Mouse (Mus musculus): ENCODE results near the gene Rlbp1. TPM values are rescaled to one million over a fixed set of nuclear protein-coding genes. Genes with fewer than 3 reads are reported as not detected.

The Rlbp1 gene
- polyA plus RNA-seq, 1 experiment from 2014 or later = 0.30 TPM

DNA sequence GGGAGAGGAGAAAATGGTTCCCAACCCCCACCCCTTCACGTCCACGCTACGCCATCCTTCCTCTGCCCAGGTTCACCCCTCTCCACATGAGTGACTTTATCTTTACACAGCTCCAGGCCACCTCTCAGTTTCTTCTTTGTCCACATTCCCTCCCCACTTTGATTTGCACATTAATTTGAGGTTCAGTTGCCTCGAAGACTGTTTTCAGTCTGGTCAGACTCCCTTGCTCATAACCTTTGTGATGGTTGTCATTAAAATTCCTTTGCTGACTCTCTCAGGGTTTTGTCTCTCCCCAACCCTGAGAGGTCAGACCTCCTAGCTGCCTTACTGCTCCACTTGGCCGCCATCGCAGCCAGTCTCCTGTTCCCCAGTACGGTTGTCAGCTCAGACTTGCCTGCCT lies 7.8 kb upstream of the Rlbp1 start:
- Histone ChIP-seq H3K9me3 (no peaks in the 10 kb centered on the region), H3K4me2 (no peak overlapping the region), H3K27ac (no peak overlapping the region), H3K27me3 (no peaks in the 10 kb centered on the region), H3K36me3 (no peaks in the 10 kb centered on the region; the same call in 1 of the 2 replicates), H3K4me1 (peaks cover 10% of the 10 kb centered on the region; the same call in 1 of the 2 replicates), H3K4me3 (no peak overlapping the region), H3K9ac (no peak overlapping the region)
- WGBS = 81% methylated on average over 7 of the region's 7 CpGs
- ATAC-seq (ENCODE audit: borderline replicate concordance, extremely low read depth, low FRiP score, low TSS enrichment) = no peak

DNA sequence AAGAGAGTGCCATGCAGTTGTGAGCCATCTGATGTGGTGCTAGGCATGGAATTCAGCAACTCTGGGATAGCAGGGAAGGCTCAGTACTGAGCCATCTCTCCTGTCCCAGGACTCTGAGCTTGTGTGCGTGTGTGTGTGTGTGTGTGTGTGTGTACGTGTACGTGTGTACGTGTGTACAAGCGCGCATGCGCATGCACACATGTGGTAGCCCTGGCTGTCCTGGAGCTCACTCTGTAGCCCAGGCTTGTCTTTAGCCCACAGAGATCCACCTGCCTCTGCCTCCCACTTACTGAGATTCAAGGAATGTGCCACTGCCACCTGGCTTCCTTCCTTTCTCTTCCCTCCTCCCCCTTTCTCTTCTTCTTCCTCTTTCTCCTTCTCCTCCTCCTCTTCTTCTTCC lies 7.1 kb upstream of the Rlbp1 start:
- no peak overlapping the region for H3K4me3 ChIP-seq
- peaks cover 10% of the 10 kb centered on the region; the same call in 1 of the 2 replicates for H3K4me1 ChIP-seq
- no peaks in the 10 kb centered on the region for H3K27me3 ChIP-seq
- H3K27ac ChIP-seq = no peak overlapping the region
- H3K4me2 ChIP-seq = no peak overlapping the region
- no peaks in the 10 kb centered on the region; the same call in 1 of the 2 replicates for H3K36me3 ChIP-seq
- no peaks in the 10 kb centered on the region for H3K9me3 ChIP-seq
- no peak overlapping the region for H3K9ac ChIP-seq
- no peak for ATAC-seq (ENCODE audit: borderline replicate concordance, extremely low read depth, low FRiP score, low TSS enrichment)
- 96% methylated on average over 7 of the region's 7 CpGs for WGBS

DNA sequence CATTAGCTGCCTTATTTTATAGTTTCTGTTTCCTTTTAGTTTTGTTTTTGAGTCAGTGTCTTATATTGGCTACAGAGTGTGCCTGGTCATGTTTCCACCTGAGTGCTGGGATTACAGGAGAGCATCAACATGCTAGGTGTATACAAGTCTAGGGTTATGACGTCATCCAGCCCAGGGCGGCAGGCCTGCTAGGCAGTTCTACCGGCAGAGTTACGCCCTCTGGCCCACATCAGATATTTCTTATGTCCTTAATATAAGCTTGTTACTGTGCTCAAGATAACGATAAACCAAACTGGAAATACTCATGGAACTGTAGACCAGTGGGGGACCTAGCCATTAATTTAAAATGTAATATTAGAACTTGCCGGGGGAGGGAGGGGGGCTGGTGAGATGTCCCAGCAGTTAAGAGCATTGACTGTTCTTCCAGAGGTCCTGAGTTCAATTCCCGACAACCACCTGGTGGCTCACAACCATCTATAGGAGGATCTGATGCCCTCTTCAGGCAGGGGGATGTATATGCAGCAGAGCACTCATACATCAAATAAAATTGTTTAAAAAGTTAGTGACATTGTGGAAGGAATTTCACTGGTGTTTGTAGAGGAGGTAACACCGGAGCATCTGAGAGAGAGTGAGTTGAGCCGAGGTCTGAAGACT lies 6.1 kb upstream of the Rlbp1 start:
- Histone ChIP-seq H3K36me3 (no peaks in the 10 kb centered on the region; the same call in 1 of the 2 replicates), H3K27ac (peak overlapping the region; percentile 90), H3K4me2 (peak overlapping the region; percentile 96), H3K9ac (peak overlapping the region; percentile 80; the same call in 1 of the 2 replicates), H3K4me3 (peak overlapping the region; percentile 87), H3K9me3 (no peaks in the 10 kb centered on the region), H3K27me3 (no peaks in the 10 kb centered on the region), H3K4me1 (peaks cover 10% of the 10 kb centered on the region; the same call in 1 of the 2 replicates)
- 43% methylated on average over 9 of the region's 9 CpGs for WGBS
- ATAC-seq (ENCODE audit: borderline replicate concordance, extremely low read depth, low FRiP score, low TSS enrichment) = peak; percentile 29; the same call in 1 of the 2 replicates

DNA sequence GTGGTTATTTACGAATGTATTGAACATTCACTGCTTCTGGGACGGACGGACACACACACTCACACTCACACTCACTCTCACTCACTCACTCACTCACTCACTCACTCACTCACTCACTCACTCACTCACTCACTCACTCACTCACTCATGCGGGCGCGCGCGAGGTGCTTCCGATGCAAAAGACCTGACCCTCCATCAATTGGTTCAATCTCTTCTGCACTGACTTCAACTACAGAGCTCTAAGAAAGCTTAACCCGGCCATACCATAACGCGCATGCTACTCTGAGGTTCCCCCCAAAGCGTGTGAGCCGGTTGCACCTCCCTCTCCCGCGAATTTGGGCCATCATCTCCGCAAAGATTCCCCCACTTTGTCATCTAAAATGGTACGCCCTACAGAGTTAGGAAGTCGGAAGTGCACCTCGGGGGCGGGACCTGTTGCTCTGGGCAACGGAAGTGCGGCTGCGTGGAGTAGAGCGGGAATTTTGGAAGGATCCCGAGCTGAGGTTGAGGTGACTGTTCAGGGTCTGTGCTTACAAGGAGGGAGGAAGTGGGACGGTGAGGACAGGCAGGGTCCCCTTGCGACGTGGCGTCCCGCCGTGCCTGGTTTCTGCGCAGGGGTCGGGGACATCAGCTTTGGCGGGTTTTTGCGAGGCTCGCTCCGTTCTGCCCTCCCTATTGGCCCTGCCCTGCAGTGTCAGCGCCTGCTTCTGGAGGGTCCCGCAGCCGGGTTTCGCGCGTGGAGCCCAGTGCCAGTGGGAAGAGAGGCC lies 5.2 kb upstream of the Rlbp1 start, which contains the start of gene Fanci:
Gene Fanci, plus strand, starts transcription at position 47 of the 767 bp plus-strand sequence.
- WGBS = under 1% methylated on average over 44 of the region's 44 CpGs
- peak within 1 kb of the TSS; percentile 87 for H3K4me3 ChIP-seq
- peaks cover 10% of the 10 kb centered on the region; the same call in 1 of the 2 replicates for H3K4me1 ChIP-seq
- peak within 1 kb of the TSS; percentile 80 for H3K9ac ChIP-seq
- H3K36me3 ChIP-seq = no peaks in the 10 kb centered on the region
- peak; percentile 93 for ATAC-seq (ENCODE audit: borderline replicate concordance, extremely low read depth, low FRiP score, low TSS enrichment)
- no peaks in the 10 kb centered on the region for H3K9me3 ChIP-seq
- no peaks in the 10 kb centered on the region for H3K27me3 ChIP-seq
- H3K27ac ChIP-seq = peak within 1 kb of the TSS; percentile 90
- H3K4me2 ChIP-seq = peak within 1 kb of the TSS; percentile 96

DNA sequence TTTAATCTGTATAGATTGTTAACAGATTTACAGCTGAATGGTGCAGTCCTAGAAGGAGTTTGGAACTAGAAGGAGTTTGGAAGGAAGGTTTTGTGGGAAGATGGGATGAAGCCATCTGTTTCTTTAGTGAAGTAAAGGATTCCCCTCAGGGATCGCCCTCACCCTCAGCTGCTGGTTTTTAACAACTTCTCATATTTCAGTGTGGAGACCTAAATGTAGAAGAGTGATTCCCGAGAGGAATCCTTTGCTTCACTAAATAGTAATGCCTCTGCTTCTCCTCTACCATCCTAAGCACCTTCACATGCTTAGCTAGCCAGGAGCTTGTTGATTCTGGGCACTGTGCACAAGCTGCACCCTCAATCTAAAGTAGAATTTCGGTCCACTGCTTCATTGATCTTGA lies 4.6 kb upstream of the Rlbp1 start:
- Histone ChIP-seq H3K9me3 (no peaks in the 10 kb centered on the region), H3K36me3 (no peaks in the 10 kb centered on the region), H3K27me3 (no peaks in the 10 kb centered on the region), H3K27ac (peak overlapping the region; percentile 90), H3K4me3 (peak overlapping the region; percentile 87), H3K4me1 (peaks cover 10% of the 10 kb centered on the region; the same call in 1 of the 2 replicates), H3K9ac (peak overlapping the region; percentile 80), H3K4me2 (peak overlapping the region; percentile 96)
- ATAC-seq (ENCODE audit: borderline replicate concordance, extremely low read depth, low FRiP score, low TSS enrichment) = no peak
- 2% methylated on average over 3 of the region's 3 CpGs for WGBS

DNA sequence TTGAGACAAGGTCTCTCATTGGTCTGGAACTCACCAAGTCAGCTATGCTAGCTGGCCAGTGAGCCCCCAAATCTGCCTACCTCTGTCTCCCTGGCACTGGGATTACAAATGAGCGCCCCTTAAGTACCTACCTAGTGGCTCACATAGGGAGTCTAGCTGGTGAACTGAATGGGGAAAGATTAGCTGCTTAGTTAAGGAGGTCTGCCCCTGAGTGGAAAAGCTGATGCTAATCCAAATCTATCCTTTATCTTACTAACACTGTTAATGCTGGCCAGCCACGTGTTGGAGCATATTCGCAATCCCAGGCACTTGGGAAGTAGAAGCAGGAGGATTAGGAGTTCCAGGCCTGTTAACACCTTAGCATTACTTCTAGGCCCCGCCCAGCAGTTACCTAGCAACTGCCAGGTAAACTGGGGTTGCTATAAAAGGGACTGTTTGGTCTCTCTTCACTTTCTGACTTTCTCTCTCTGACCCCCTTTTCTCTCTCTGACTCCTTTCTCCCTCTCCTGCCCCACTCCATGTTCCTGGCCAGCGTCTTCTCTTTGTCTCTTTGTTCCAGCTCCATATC lies 3.4 kb upstream of the Rlbp1 start:
- 62% methylated on average over 5 of the region's 5 CpGs for WGBS
- Histone ChIP-seq H3K4me2 (no peak overlapping the region), H3K36me3 (no peaks in the 10 kb centered on the region), H3K4me3 (no peak overlapping the region), H3K27me3 (no peaks in the 10 kb centered on the region), H3K27ac (no peak overlapping the region), H3K4me1 (peaks cover 10% of the 10 kb centered on the region; the same call in 1 of the 2 replicates), H3K9ac (no peak overlapping the region), H3K9me3 (no peaks in the 10 kb centered on the region)
- no peak for ATAC-seq (ENCODE audit: borderline replicate concordance, extremely low read depth, low FRiP score, low TSS enrichment)

DNA sequence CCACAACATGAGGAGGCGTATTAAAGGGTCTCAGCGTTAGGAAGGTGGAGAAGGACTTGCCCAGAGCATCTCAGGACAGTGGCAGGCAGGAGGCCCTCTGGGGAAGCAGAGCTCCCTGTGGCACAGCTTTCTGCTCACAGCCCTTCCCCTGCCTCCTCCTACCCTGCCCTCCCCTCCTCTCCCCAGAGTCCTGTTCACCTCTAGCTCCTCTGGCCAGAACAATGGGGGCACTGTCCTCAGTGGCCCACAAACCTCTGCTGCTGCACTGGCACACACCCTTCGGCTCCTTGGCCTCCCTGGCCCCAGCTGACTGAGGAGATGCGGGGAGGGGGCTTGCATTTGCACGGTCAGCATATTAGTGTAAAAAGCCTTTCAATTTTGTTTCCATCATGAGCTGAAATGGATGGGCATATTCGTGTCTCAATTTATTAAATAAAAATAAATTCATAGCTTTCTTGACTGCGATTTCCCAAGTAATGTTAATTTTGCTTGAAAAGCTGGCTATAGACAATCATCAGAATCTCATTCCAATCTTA lies 1.9 kb upstream of the Rlbp1 start:
- WGBS = 58% methylated on average over 7 of the region's 7 CpGs
- Histone ChIP-seq H3K27me3 (no peaks in the 10 kb centered on the region), H3K4me2 (no peak overlapping the region), H3K36me3 (no peaks in the 10 kb centered on the region), H3K9ac (no peak overlapping the region), H3K4me3 (no peak overlapping the region), H3K9me3 (no peaks in the 10 kb centered on the region), H3K4me1 (peaks cover 10% of the 10 kb centered on the region; the same call in 1 of the 2 replicates), H3K27ac (no peak overlapping the region)
- ATAC-seq (ENCODE audit: borderline replicate concordance, extremely low read depth, low FRiP score, low TSS enrichment) = no peak

DNA sequence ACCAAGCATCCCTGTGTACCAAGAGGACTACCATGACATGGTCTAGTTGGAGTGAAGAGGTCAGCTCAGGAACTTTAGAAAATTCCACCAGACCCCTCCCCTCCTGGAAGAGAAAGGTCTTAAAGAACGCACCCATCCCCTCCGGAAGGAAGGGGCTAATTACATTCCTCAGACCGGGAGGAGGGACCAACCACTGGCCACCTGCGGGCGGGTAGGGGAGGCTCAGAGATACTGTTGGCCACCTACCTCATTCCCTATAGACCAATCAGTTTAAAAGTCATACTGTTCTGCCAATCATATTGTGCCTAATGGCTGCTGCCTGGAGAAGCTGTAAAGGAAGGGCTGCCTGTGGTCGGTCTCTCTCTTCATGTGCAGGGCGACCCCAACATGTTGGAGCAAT lies 1.1 kb upstream of the Rlbp1 start:
- WGBS = 43% methylated on average over 7 of the region's 7 CpGs
- Histone ChIP-seq H3K27ac (no peak overlapping the region), H3K4me1 (peaks cover 10% of the 10 kb centered on the region; the same call in 1 of the 2 replicates), H3K27me3 (no peaks in the 10 kb centered on the region), H3K9ac (no peak overlapping the region), H3K36me3 (no peaks in the 10 kb centered on the region), H3K9me3 (no peaks in the 10 kb centered on the region), H3K4me2 (no peak overlapping the region), H3K4me3 (no peak overlapping the region)
- no peak for ATAC-seq (ENCODE audit: borderline replicate concordance, extremely low read depth, low FRiP score, low TSS enrichment)

DNA sequence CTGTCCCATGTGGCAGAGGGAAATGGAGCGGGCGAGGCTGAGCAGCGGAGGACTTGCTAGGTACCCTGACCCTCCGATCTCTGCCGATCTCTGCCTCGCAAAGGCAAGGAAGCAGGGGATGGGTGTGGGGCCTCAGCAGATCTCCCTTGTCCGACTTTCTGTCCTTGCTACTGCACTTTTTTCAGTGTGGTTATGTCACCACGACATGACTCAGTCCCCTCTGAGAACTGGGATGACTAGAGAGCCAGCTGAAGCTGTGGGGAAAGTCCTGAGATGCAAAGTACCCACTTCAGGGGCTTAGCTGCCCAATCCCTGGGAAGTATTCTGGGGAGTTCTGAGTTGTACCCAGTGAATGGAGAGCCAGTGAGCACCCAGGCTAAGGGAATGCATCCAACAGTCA lies 292 bp upstream of the Rlbp1 start:
- no peak overlapping the region for H3K9ac ChIP-seq
- H3K4me3 ChIP-seq = no peak overlapping the region
- H3K27ac ChIP-seq = no peak overlapping the region
- 73% methylated on average over 8 of the region's 8 CpGs for WGBS
- no peaks in the 10 kb centered on the region for H3K9me3 ChIP-seq
- H3K36me3 ChIP-seq = no peaks in the 10 kb centered on the region
- no peak for ATAC-seq (ENCODE audit: borderline replicate concordance, extremely low read depth, low FRiP score, low TSS enrichment)
- H3K4me2 ChIP-seq = no peak overlapping the region
- H3K27me3 ChIP-seq = no peaks in the 10 kb centered on the region
- peaks cover 4% of the 10 kb centered on the region; the same call in 1 of the 2 replicates for H3K4me1 ChIP-seq

DNA sequence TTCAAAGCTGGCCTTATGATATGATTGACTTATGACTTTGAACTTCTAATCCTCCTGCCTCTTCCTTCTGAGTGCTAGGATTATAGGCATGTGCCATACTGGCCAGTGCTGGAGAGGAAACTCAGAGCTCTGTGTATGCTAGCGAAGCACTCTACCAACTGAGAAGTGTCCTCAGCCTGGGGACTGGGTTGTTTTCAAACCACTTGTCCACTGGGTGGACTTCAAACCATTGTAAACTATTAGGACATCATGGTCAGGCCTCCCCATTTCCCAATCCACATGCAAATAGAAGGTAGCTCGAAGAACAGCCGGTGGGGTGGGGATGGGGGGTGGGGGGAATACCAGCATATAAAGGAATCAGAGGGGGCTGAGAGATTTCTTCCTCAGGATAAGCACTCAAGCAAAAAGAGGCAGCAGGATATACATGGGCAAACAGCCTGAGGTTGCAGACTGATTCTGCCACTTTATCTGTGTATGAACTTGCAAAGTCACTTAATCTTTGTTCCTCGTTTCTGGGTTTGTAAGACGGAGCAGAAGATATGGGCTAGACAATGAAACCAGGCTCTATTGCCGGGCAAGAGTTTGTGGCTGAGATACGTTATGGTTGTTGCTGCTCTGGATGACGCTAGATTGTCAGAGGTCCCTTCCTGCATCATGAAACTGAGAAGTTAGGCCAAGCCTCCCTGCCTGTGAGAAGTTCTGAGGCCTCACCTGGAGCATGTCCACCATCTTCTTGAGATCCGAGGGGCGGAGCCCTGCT lies 10.2 kb downstream of the Rlbp1 start:
- WGBS = 78% methylated on average over 10 of the region's 10 CpGs
- H3K9me3 ChIP-seq = no peaks in the 10 kb centered on the region

DNA sequence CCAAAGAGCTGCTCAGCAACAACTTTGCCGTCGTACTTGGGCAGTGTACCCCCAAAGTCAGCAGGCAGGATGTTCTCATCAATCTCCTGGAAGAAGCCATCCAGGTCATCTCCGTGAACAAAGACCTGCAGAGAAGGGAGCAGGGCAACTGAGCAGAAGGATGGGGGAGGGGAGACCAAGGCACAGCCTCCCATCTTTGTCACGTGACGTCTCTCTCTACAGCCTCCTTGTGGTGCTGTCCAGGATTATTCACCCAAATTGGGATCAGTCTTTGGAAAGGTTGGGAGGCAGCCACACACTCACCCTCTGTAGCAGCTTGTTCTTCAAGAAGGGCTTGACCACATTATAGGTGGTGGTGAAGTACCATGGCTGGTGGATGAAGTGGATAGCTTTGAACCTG lies 11.3 kb downstream of the Rlbp1 start:
- Histone ChIP-seq H3K9me3 (no peaks in the 10 kb centered on the region), H3K4me1 (no peaks in the 10 kb centered on the region), H3K9ac (no peak overlapping the region), H3K4me3 (no peak overlapping the region), H3K4me2 (no peak overlapping the region), H3K36me3 (no peaks in the 10 kb centered on the region), H3K27me3 (no peaks in the 10 kb centered on the region), H3K27ac (no peak overlapping the region)
- WGBS = 64% methylated on average over 5 of the region's 5 CpGs
- no peak for ATAC-seq (ENCODE audit: borderline replicate concordance, extremely low read depth, low FRiP score, low TSS enrichment)

More for the DNA sequence above, 10.2 kb downstream of the Rlbp1 start:
- H3K36me3 ChIP-seq = no peaks in the 10 kb centered on the region
- H3K27ac ChIP-seq = no peak overlapping the region
- ATAC-seq (ENCODE audit: borderline replicate concordance, extremely low read depth, low FRiP score, low TSS enrichment) = no peak
- no peaks in the 10 kb centered on the region for H3K27me3 ChIP-seq
- H3K9ac ChIP-seq = no peak overlapping the region
- H3K4me1 ChIP-seq = no peaks in the 10 kb centered on the region
- H3K4me3 ChIP-seq = no peak overlapping the region
- H3K4me2 ChIP-seq = no peak overlapping the region
